Mouse (Mus musculus) left cerebral cortex, postnatal 14 days (tissue): ENCODE measurements around the gene Hemgn. TPM values are rescaled to one million over a fixed set of nuclear protein-coding genes. Genes with fewer than 3 reads are reported as not detected.

Experiments
- DNase-seq, 2 experiments: peaks; one replicate each; pipeline ENCODE4 v3.0.0; 2021 to 2022; ENCODE audit warnings: low spot score in 2 of 2, mixed read lengths in 1 of 2
- intact Hi-C: fragments of 180-260 bp; cut with DNase I; formaldehyde crosslinking; loops from one replicate; pipeline ENCODE4 v1.15.1; 2025
- total RNA-seq, 2 experiments: library from RNA; stranded (reverse); gene quantifications; 2 replicates each; pipeline ENCODE4 v1.2.3; 2021

Gene Hemgn
- total RNA-seq, 2 experiments from 2014 or later, result not detected

DNA sequence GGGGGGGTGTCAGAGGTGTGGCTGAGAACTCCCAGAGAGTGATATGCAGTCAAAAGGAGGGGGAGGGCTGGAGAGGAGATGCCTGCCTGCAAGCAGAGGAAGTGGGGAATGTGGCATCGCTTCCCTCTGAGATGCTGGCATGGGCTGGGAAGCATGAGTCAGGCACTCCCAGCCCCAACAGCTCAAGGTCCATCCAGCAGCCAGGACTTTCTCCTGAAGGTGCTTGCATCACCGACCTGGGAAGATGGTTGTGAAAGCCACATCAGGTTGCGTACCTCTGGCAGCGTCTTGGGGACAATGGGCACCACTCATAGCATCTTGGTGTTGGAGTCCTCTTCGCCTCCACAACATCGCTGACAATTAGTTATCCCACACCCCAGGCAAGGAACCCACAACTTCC lies 42.9 kb downstream of the Hemgn start:
- intact Hi-C loops, result no loop called here
- DNase-seq, result no peak

DNA sequence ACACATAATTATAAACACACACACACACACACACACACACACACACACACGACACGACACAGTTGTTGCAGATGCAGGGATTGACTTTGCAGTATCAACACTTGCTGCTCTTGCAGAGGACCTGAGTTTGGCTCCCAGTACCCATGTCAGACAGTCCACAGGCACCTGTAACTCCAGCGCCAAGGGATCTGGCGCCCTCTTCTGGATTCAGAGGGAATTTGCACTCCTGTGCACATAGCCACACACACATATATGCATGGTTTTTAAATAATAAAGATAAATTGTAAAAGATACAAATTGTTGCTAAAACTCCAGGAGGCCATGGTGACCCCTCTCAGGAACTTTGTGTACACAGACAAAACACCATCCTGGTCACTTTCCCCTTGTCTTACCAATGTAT lies 44.2 kb downstream of the Hemgn start:
- intact Hi-C loops, result no loop called here
- DNase-seq, result no peak

DNA sequence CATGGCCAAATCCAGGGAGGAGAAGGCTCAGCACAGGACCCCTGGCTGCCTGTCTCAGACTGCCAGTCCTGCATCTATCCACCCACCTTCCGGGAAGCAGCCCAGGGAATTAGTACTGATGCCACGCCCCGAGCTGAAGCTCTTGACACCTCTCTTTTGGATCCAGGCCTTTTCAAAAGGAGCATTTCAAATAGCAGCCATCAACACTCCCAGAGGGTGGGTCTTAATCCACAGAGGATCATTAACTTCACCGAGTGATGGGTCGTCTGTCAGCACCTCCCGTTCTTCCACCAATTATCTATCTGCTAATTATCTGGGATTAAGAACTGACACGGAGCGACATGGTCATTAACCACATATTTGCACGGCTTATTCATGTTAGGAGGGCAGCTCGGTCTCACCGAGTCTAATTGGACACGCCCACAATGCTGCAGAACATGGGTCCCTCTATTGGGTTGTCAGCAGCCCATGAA lies 45.8 kb downstream of the Hemgn start:
- no peak for DNase-seq
- intact Hi-C loops, result no loop called here

DNA sequence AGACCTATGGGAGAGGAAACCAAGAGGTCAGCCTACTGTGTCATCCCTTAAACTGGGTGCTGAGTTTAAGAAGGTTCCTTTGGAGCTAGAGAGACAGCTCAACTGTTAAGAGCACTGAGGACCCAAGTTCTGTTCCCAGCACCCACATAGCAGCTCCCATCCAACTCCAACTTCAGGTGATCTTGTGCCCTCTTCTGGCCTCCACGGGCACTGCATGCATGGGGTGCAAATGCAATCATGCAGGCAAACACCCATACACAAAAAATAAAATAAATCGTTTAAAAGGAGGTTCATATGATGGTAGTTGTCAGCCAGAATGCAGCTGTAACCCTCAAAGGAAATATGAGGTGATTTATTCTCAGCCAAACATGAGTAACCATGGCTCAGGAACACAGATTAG lies 48.9 kb downstream of the Hemgn start:
- no peak for DNase-seq
- intact Hi-C loops, result no loop called here

DNA sequence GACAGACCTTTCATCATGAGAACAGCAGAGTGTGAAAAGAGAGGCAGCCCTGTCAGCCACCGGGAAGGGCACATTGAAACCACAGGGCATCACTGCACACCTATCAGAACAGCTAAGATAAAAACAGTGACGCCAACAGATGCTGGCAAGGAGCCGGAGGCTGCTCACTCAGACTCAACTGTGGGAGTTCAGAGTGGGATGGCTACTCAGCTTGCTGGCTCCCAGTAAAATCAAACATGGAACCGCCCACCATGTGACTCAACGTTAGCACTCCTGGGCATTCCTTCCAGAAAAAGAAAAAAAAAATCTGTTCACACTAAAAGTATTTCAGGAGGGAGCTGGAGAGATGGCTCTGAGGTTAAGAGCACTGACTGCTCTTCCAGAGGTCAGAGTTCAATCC lies 52.0 kb downstream of the Hemgn start:
- DNase-seq, result peak; percentile 65 to 74
- intact Hi-C loops, result no loop called here

DNA sequence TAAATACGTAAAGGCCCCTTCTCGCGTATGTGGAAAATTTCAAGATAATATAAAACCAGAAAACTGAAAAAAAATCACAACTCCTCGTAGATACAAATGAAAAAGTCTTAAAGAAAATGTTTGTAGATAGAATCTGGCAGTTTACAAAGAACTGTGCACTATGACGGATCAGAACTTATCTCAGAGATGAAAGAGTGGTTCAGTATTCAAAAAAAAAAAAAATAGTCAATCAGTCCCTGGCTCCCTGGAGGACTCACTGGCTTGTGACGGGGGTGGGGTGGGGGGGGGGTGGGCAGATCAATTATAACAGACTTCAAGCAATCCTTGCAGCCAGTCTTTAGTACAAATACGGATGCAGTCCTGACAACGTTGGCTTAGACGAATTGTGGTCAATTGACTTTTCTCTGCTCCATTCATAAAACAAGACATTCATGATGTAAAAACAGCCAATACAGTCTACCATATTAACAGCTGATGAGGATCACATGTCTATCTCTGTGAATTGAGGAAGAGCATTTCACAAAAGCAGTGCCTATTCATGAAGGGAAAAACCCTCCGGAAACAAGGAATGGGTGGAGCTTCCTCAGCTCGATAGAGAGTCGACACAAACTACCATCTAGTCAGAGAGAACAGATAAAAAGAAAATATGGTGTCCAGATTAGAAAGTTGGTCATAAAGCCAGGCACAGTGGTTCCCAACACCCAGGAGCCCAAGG lies 53.6 kb downstream of the Hemgn start:
- intact Hi-C loops, result no loop called here

DNA sequence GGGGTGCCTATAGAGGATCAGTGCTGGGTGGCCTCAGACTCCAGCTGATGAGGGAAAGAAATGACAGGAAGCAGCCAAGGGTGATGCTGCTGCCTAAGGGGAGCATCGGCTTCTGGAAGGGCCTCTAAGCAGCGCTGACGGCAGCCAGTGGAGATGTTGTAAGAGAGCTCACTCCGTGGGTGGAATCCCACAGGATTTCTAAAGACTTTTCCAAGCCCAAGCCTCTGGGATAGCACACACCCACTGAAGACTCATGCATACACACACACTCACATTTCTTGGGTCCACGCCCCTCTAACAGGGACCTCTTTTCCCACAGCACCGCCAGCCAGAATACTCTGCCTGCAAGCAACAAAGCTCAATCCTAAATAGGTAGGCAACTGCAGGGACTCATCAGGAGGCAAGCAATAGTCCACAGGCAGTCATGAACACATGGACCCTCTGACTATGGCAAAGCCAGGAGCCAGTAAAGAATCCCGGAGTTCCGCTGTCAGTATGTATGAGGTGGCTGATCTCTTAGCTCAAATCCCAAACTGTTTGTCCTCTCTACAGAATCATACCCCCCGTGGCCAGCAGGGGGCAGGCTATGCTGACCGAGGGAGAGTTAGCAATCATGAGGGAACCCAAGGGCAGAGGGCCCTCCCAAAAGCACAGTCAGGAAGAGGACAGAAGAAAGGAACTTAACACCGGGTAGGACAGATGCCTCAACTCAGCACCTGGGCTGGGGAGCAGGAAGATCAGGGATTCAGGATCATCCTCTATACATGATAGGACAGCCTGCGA lies 56.8 kb downstream of the Hemgn start:
- DNase-seq, result peak; percentile 43 to 44
- intact Hi-C loops, result no loop called here

More for the DNA sequence above, 53.6 kb downstream of the Hemgn start:
- DNase-seq, result no peak

DNA sequence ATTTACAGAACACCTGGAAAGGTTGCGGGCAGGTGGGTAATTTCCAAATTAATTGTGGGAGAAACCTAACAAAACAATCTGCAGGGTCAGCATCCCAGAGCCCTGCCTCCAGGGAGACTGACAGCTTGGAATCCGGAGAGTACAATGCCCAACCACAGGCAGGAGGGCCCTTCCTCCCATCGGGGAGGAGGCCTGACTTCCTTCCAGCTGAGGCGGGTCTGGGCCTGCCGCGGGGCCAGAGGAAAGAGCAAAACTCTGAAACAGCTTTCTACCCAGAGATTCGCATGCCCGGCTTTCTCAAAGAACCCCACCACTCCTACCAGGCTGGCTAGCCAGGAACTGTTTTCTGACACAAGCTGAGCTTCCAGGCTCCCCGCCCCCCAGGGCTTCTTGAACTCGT lies 60.3 kb downstream of the Hemgn start:
- intact Hi-C loops, result no loop called here
- DNase-seq, result no peak

DNA sequence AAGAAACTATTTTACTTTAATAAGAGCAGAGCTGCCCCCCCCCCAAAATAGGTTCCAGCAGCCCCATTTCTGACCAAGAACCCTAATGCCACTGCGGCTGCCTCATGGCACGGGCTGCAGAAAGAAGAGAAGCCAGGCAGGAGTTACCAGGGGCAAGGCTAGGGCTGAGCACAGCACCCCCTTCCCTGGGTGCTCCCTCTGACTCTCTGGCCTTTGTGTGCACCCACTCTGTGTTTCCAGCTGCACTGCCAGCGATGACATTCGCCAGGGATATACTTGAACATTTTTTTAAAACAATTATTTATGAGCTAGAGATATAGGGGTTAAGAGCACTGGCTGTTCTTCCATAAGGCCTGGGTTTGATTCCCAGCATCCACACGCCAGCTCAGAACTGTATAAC lies 63.8 kb downstream of the Hemgn start:
- no peak for DNase-seq
- intact Hi-C loops, result no loop called here

DNA sequence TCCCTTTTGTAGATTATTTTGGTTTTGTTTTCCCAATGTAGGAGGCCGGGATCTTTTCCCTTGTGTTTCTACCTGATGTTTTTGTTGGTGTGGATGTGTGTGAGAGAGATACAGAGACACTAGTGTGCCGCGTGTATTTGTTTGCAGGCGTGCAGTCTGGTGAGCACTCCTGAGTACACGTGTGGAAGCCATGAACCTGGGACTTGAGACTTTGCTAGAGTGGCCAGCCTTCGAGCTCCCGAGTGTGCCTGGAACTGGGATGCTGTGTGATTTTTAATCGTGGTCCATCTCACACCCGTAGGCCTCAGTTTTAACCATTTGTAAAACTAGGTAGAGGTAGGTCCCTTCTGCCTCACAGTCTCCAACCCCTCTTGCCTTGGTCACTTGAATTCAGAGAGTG lies 64.4 kb downstream of the Hemgn start:
- intact Hi-C loops, result no loop called here

DNA sequence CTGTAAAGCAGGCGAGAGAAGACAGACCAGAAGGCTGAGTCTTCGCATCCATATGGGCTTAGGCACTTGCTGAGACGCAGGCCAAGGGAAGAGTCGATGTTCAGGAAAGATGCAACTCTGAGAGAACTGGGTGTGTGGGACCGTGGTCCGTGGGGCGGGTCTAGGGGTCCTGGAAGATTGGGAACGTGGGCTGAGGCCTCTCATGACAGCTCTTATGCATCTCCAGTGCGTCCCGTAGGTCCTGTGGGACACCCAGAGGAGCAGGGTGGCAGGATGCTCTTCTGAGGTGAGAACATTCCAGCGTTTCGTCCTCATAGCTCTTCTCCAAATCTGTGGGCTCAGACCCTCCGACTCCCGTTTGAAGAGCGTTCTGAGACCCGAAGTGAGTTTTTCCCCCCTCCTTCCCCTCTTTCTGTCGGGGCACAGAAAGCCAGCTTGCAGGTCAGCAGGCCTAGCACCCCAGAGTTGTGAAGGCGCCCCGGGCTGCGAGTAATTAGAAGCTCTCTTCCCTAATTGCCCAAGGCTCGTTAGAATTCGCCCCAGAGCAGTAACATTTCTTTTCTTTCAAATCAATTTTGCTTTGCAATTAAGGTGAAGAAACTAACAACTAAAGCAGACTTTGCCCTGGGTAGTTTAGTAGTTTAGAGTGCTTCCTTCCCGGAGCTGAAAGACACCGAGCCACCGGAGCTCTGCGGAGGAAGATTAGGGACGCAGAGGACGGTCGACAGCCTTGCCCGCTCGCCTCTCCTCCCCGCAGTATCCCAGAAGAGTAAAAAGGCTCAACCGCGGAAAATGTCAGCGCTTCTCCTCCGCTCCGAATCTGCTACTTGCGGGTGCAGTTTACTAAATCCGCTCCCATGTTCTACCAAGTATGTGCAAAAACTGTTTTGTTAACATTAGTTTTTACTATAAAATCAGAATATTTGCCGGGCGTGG lies 65.5 kb downstream of the Hemgn start:
- no peak for DNase-seq
- intact Hi-C loops, result no loop called here

More for the DNA sequence above, 64.4 kb downstream of the Hemgn start:
- no peak for DNase-seq

DNA sequence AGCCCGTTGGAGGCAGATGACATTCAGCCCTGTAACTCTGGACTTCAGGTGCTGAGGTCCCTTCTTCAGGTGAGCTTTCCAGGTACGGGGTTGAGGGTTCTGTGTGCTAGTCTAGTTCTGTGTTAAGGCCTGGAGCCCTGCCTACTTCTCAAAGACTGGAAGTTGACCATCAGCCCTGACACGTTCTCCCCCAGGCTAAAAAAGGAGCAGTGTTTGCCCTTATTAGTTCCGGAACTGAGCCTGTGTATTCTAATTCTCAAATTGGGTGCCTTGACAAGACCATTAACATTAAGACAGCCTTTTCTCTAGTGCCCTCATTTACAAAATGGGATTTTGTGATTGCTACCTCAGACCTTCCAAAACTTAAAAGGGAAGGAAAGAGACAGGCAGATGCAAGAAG lies 66.2 kb downstream of the Hemgn start:
- no peak for DNase-seq
- intact Hi-C loops, result no loop called here

DNA sequence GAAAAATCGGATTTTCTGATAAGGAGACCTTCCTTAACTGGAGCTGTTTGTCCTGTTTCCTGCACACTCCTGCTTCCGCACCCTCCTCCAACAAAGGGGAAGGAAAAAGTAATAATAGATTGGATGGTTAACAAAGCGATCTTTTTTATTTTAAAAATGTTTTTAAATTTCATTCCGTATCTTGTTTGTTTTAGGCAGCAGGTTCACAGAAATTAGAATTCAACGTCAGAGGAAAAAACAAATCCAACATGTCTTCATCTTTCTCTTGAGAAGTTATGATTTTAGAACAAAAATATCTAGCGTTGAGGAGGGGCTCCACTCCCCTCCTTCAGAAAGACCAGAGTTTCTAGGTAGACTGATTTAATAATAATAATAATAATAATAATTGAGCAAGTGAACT lies 67.1 kb downstream of the Hemgn start:
- no peak for DNase-seq
- intact Hi-C loops, result no loop called here

DNA sequence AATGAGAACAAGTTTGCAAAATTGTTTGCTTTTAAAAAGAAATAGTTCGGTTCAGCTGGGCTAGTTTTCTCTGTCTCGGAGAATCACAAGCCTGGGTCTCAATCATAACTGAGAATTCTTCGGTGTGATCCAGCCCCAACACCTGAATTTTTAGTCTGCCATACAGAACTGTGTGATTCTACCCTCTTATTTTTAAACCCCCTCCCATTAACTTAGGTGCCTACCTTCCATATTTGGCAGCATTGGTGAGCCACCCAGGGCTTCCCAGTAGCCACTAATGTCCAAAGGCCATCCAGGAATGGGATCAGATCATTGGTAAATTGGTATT lies 67.6 kb downstream of the Hemgn start:
- DNase-seq, result no peak
- intact Hi-C loops, result no loop called here

DNA sequence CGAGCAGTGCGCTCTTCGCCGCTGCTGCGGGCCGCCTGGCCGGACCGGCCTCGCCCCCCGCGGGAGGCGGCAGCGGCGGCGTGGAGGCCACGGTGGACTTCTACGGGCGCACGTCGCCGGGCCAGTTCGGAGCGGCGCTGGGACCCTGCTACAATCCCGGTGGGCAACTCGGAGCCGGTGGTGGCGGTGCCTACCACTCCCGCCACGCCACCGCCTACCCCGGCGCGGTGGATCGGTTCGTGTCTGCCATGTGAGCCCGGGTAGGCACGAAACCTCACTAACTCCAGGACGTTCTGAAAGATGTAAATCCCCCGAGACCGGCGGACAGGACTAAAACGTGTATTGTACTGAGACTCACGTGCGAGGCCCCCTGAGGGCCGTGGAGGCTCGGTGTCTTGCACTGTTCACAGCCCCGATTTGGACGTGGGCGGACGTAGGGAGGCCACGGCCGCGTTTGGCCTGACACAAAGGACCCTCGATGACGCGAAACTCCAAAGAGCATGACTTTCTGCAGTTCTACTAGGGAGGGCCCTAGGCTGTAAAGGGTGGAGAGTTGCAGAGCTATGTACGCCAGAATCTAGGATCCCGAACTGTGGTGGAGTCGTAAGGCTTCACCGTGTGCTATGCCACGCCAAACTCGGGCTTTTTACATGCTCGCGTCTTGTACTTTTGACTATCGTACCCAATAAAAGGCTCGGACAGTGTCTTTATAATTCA lies 68.1 kb downstream of the Hemgn start:
- DNase-seq, result no peak
- intact Hi-C loops, result no loop called here

DNA sequence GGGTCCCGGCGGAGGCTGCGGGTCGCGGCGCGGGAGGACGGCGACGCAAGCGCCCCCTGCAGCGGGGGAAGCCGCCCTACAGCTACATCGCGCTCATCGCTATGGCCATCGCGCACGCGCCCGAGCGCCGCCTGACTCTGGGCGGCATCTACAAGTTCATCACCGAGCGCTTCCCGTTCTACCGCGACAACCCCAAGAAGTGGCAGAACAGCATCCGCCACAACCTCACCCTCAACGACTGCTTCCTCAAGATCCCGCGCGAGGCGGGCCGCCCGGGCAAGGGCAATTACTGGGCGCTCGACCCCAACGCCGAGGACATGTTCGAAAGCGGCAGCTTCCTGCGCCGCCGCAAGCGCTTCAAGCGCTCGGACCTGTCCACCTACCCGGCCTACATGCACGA lies 69.0 kb downstream of the Hemgn start:
- intact Hi-C loops, result loop anchor here (5.0 kb wide), 1 partner anchor 142 kb away; no protein-coding TSS in a partner anchor
- DNase-seq, result no peak
